Mouse (Mus musculus) adrenal gland, postnatal 36 days (tissue): ENCODE measurements around the gene 1700029F12Rik. TPM values are rescaled to one million over a fixed set of nuclear protein-coding genes. Genes with fewer than 3 reads are reported as not detected.

Experiments used
- total RNA-seq, 2 experiments: library from RNA; stranded (reverse); gene quantifications; 2 replicates each; pipeline ENCODE4 v1.2.3; 2021

1700029F12Rik gene
- total RNA-seq, 2 experiments from 2014 or later = not detected

Other genes with a start within 250 kb of the 1700029F12Rik start
- gene Gcnt4, start 109.7 kb downstream of the 1700029F12Rik start, total RNA-seq = 1 to 10 TPM in 1 of 2 experiments, under 1 TPM in 1; 0.17 to 1.4 TPM
- gene Fam169a, start 32.9 kb upstream of the 1700029F12Rik start, total RNA-seq = 10 to 100 TPM in 1 of 2 experiments, 1 to 10 TPM in 1; 1.8 to 14.0 TPM
- gene Gm6169, start 64.9 kb upstream of the 1700029F12Rik start, total RNA-seq = 10 to 100 TPM in 1 of 2 experiments, 1 to 10 TPM in 1; 1.1 to 10.4 TPM
- 10 to 100 TPM; 40.5 to 46.5 TPM for gene Gfm2, start 103.6 kb upstream of the 1700029F12Rik start, total RNA-seq
- 10 to 100 TPM; 65.3 to 68.8 TPM for gene Nsa2, start 103.6 kb upstream of the 1700029F12Rik start, total RNA-seq
- gene Hexb, start 164.0 kb upstream of the 1700029F12Rik start, total RNA-seq = 10 to 100 TPM; 27.6 to 29.2 TPM
- gene Enc1, start 206.7 kb upstream of the 1700029F12Rik start, total RNA-seq = 10 to 100 TPM in 1 of 2 experiments, 1 to 10 TPM in 1; 8.3 to 10.2 TPM